Mouse (Mus musculus): Measurements from ENCODE around the gene Caly.

GRCm38 (mm10) chr7:140101993-140102860 is 19.9 kb upstream of the Caly start, which contains the start of gene Fuom:
- TF ChIP-seq CTCF (IDR thresholded peaks at IDR 0.05; ENCODE audit: control insufficient read depth, insufficient read depth, insufficient replicate concordance, low read depth, low read length) (no peak), POLR2A (IDR thresholded peaks at IDR 0.05; ENCODE audit: control insufficient read depth, low read depth, low read length) (no peak)
